In genomic region chr4:105151911-105152690, GRCm38 (mm10) we compare ENCODE assay signal across 8 mouse cellular contexts. TPM values are rescaled to one million over a fixed set of nuclear protein-coding genes. Genes with fewer than 3 reads are reported as not detected.
DNase-seq lines count a peak whose midpoint lies in the region; ATAC-seq and TF ChIP-seq lines count a peak whose summit lies in the region.

No protein-coding gene starts in this region.

- H3K27me3 ChIP-seq in kidney, embryonic 14.5 days (ENCODE audit: control insufficient read depth, insufficient read depth, low read length), result no peaks in the 10 kb centered on the region
- H3K27me3 ChIP-seq in limb, embryonic 11.5 days (ENCODE audit: control insufficient read depth, insufficient read depth, low read length), result no peaks in the 10 kb centered on the region

- no peak overlapping the region for H3K4me2 ChIP-seq in kidney, embryonic 14.5 days (replicated peaks; ENCODE audit: low read depth, low read length)
- no peak overlapping the region for H3K4me2 ChIP-seq in limb, embryonic 11.5 days (ENCODE audit: low read depth, severe bottlenecking)

- no peaks in the 10 kb centered on the region for H3K4me1 ChIP-seq in kidney, embryonic 14.5 days (ENCODE audit: control insufficient read depth, insufficient read depth, low read length)
- H3K4me1 ChIP-seq in limb, embryonic 11.5 days (ENCODE audit: control insufficient read depth, insufficient read depth, low read length), result no peaks in the 10 kb centered on the region

- H3K4me3 ChIP-seq in gastrocnemius, adult 2 months, result no peak overlapping the region
- H3K4me3 ChIP-seq in kidney, embryonic 14.5 days (ENCODE audit: low read length), result no peak overlapping the region
- no peak overlapping the region for H3K4me3 ChIP-seq in limb, embryonic 11.5 days (ENCODE audit: low read depth, low read length)

- 35% methylated on average over 14 of the region's 14 CpGs for WGBS in kidney, embryonic 14.5 days
- WGBS in limb, embryonic 11.5 days, result 45% methylated on average over 14 of the region's 14 CpGs

- intact Hi-C loops in gastrocnemius, adult 2 months (cut with DNase I), result loop anchor here (1.0 to 10.0 kb wide), 6 partner anchors 243 to 1073 kb away; no protein-coding TSS in a partner anchor

- peak; percentile 71 for ATAC-seq in kidney, embryonic 14.5 days (ENCODE audit: low FRiP score, low TSS enrichment)
- ATAC-seq in limb, embryonic 11.5 days (ENCODE audit: insufficient number of reproducible peaks, low FRiP score, low TSS enrichment, low read depth), result no peak

- no peak overlapping the region; the same call in 1 of the 2 replicates for H3K27ac ChIP-seq in gastrocnemius, adult 2 months
- no peak overlapping the region for H3K27ac ChIP-seq in kidney, embryonic 14.5 days (ENCODE audit: low read depth, low read length)
- no peak overlapping the region for H3K27ac ChIP-seq in limb, embryonic 11.5 days (replicated peaks; ENCODE audit: low read depth, low read length)

- no peaks in the 10 kb centered on the region for H3K36me3 ChIP-seq in kidney, embryonic 14.5 days (ENCODE audit: control insufficient read depth, insufficient read depth, low read length)
- no peaks in the 10 kb centered on the region for H3K36me3 ChIP-seq in limb, embryonic 11.5 days (ENCODE audit: control insufficient read depth, insufficient read depth, low read length)

- TF ChIP-seq CTCF in gastrocnemius, adult 2 months (IDR thresholded peaks at IDR 0.05), result peak; percentile 90

- H3K9me3 ChIP-seq in kidney, embryonic 14.5 days (ENCODE audit: control insufficient read depth, low read length), result no peaks in the 10 kb centered on the region
- H3K9me3 ChIP-seq in limb, embryonic 11.5 days (ENCODE audit: control insufficient read depth, low read length), result no peaks in the 10 kb centered on the region

- no peak overlapping the region for H3K9ac ChIP-seq in kidney, embryonic 14.5 days (ENCODE audit: low read depth, low read length)
- H3K9ac ChIP-seq in limb, embryonic 11.5 days (ENCODE audit: low read length), result no peak overlapping the region

- peak; percentile 63 for DNase-seq in urinary bladder, postnatal 25 days (ENCODE audit: low spot score)
- no peak for DNase-seq in urinary bladder, postnatal 10 days (ENCODE audit: low spot score)
- DNase-seq in cerebellum, postnatal 36 days, result peak; percentile 58 to 72
- peak; percentile 79 for DNase-seq in gastrocnemius, adult 2 months
- DNase-seq in limb, embryonic 11.5 days (ENCODE audit: low spot score), result peak; percentile 86
- peak; percentile 42 for DNase-seq in ovary, adult 18-20 months (ENCODE audit: low spot score)
- peak; percentile 59 for DNase-seq in thymus, postnatal 25 days

RNA-seq across cellular contexts. Expression of gene Plpp3, which starts 5.0 kb away (rescaled TPM):
- total RNA-seq in gastrocnemius, adult 2 months (2021), result 10 to 100 TPM; 45.8 to 69.1 TPM
- polyA plus RNA-seq in kidney, embryonic 14.5 days (2014; fragmentation: Nextera tagmentation; extraction: Ambion mirVana), result 41.6 and 53.0 TPM in 2 replicates
- polyA plus RNA-seq in limb, embryonic 11.5 days (2014; fragmentation: Nextera tagmentation; extraction: Ambion mirVana), result 76.1 and 81.8 TPM in 2 replicates

RNA-seq across cellular contexts. Expression of gene Prkaa2, which starts 42.4 kb away (rescaled TPM):
- total RNA-seq in gastrocnemius, adult 2 months (2021), result 100 to 1,000 TPM; 135 to 136 TPM
- 2.8 and 5.5 TPM in 2 replicates for polyA plus RNA-seq in kidney, embryonic 14.5 days (2014; fragmentation: Nextera tagmentation; extraction: Ambion mirVana)
- 0.58 and 0.72 TPM in 2 replicates for polyA plus RNA-seq in limb, embryonic 11.5 days (2014; fragmentation: Nextera tagmentation; extraction: Ambion mirVana)
